In genomic region chr10:42118361-42119188, GRCm38 (mm10) we compare ENCODE assay signal across 12 mouse cellular contexts.
DNase-seq lines count a peak whose midpoint lies in the region; ATAC-seq lines count a peak whose summit lies in the region.
"Had no signal": no experiment of that assay in that cellular context is flagged by ENCODE, and none has a peak within 500 bp of the region (broad histone marks: within the 10 kb centered on the region; RNA-seq: fewer than 3 reads in every experiment).

No protein-coding gene starts in this region.

- 87% methylated on average over 13 of the region's 13 CpGs for WGBS in forebrain, embryonic 13.5 days
- WGBS in forebrain, embryonic 11.5 days: 84% methylated on average over 13 of the region's 13 CpGs
- 78% methylated on average over 13 of the region's 13 CpGs for WGBS in limb, embryonic 12.5 days

- H3K4me1 ChIP-seq in forebrain, embryonic 13.5 days: no peaks in the 10 kb centered on the region
- no peaks in the 10 kb centered on the region for H3K4me1 ChIP-seq in forebrain, embryonic 11.5 days (replicated peaks; ENCODE audit: control insufficient read depth, insufficient read depth, low read length)
- peaks cover 49% of the 10 kb centered on the region for H3K4me1 ChIP-seq in limb, embryonic 12.5 days (replicated peaks)
- H3K4me1 ChIP-seq: midbrain, embryonic 12.5 days had no signal

- H3K36me3 ChIP-seq in forebrain, embryonic 13.5 days (ENCODE audit: poor library complexity, severe bottlenecking): no peaks in the 10 kb centered on the region
- no peaks in the 10 kb centered on the region for H3K36me3 ChIP-seq in forebrain, embryonic 11.5 days (ENCODE audit: control insufficient read depth, insufficient read depth, low read length)
- H3K36me3 ChIP-seq in limb, embryonic 12.5 days: no peaks in the 10 kb centered on the region
- H3K36me3 ChIP-seq: G1E; midbrain, embryonic 12.5 days had no signal

- H3K4me2 ChIP-seq in forebrain, embryonic 13.5 days: no peak overlapping the region
- no peak overlapping the region for H3K4me2 ChIP-seq in forebrain, embryonic 11.5 days (ENCODE audit: low read depth, low read length, severe bottlenecking)
- H3K4me2 ChIP-seq in limb, embryonic 12.5 days: no peak overlapping the region
- H3K4me2 ChIP-seq: midbrain, embryonic 12.5 days had no signal

- DNase-seq in forebrain, embryonic 11.5 days (ENCODE audit: low spot score): no peak
- DNase-seq in layer of hippocampus, postnatal 10 days (ENCODE audit: low spot score in 2 of 2): peak; percentile 33 to 39
- DNase-seq in layer of hippocampus, postnatal 25 days (ENCODE audit: extremely low spot score in 1 of 2, low spot score in 1 of 2): no peak
- peak; percentile 99 for DNase-seq in cerebellum, adult 9-11 months
- no peak for DNase-seq in right cerebral cortex, postnatal 25 days
- DNase-seq: heart, adult 18-20 months; lung, adult 2 months had no signal

- ATAC-seq in forebrain, embryonic 13.5 days: peak; percentile 38; the same call in 1 of the 2 replicates
- no peak for ATAC-seq in forebrain, embryonic 11.5 days (replicated peaks; ENCODE audit: low FRiP score)
- ATAC-seq in limb, embryonic 12.5 days (ENCODE audit: insufficient number of reproducible peaks, insufficient read depth, low FRiP score, low TSS enrichment, low read depth): no peak
- ATAC-seq in monocyte, adult 5-6 weeks (replicated peaks; ENCODE audit: insufficient number of reproducible peaks, low FRiP score, low TSS enrichment, poor library complexity, severe bottlenecking): no peak

- no peak overlapping the region for H3K9ac ChIP-seq in forebrain, embryonic 13.5 days
- H3K9ac ChIP-seq in forebrain, embryonic 11.5 days (ENCODE audit: low read length): no peak overlapping the region
- H3K9ac ChIP-seq in limb, embryonic 12.5 days (replicated peaks): no peak overlapping the region
- H3K9ac ChIP-seq: midbrain, embryonic 12.5 days had no signal

- H3K27me3 ChIP-seq in forebrain, embryonic 13.5 days: no peaks in the 10 kb centered on the region
- no peaks in the 10 kb centered on the region for H3K27me3 ChIP-seq in forebrain, embryonic 11.5 days (ENCODE audit: control insufficient read depth, insufficient read depth, low read length)
- H3K27me3 ChIP-seq in limb, embryonic 12.5 days: no peaks in the 10 kb centered on the region

- no peak overlapping the region for H3K27ac ChIP-seq in forebrain, embryonic 13.5 days
- H3K27ac ChIP-seq in forebrain, embryonic 11.5 days (ENCODE audit: low read depth, low read length): no peak overlapping the region
- H3K27ac ChIP-seq in limb, embryonic 12.5 days: peak overlapping the region; percentile 79
- H3K27ac ChIP-seq: midbrain, embryonic 12.5 days had no signal

- H3K4me3 ChIP-seq in forebrain, embryonic 13.5 days: no peak overlapping the region
- no peak overlapping the region for H3K4me3 ChIP-seq in forebrain, embryonic 11.5 days (ENCODE audit: low read depth, low read length)
- no peak overlapping the region for H3K4me3 ChIP-seq in limb, embryonic 12.5 days (replicated peaks)
- H3K4me3 ChIP-seq: midbrain, embryonic 12.5 days had no signal

- H3K9me3 ChIP-seq in forebrain, embryonic 13.5 days (replicated peaks): no peaks in the 10 kb centered on the region
- H3K9me3 ChIP-seq in forebrain, embryonic 11.5 days (ENCODE audit: control insufficient read depth, low read length): no peaks in the 10 kb centered on the region
- 0 out of 2 replicates have a peak, but pooled peaks cover 1% of the 10 kb centered on the region for H3K9me3 ChIP-seq in limb, embryonic 12.5 days
- H3K9me3 ChIP-seq: midbrain, embryonic 12.5 days had no signal

Comparison
In these comparisons a context has a peak if more than half of its experiments do, and no peak if none do; other contexts are left out.
1. DNase-seq: peak in layer of hippocampus, postnatal 10 days (2 of 2) and cerebellum, adult 9-11 months (single experiment); none in forebrain, embryonic 11.5 days (single experiment), layer of hippocampus, postnatal 25 days (0 of 2) and right cerebral cortex, postnatal 25 days (single experiment).